Mouse (Mus musculus) intestine, postnatal 0 days (tissue): ENCODE measurements at regions not wholly inside any gene's neighbourhood (a gene's known extent, or its start where the extent isn't known, plus 50 kb on each side); places are given as distances from the start of the nearest gene placed in this dataset.

Experiments
- ATAC-seq: fragments of 200-750 bp; cut with Nextera tagmentation; 2 replicates; pipeline ENCODE4 v1.8.0; 2017; ENCODE audit warnings: mild to moderate bottlenecking, moderate TSS enrichment, moderate library complexity
- H3K27ac ChIP-seq: fragments of 300-500 bp; sonication (generic); 2 replicates; pipeline ENCODE4 v1.5.1; 2014; ENCODE audit warnings: mild to moderate bottlenecking, low read depth, low read length, moderate library complexity
- H3K27me3 ChIP-seq: fragments of 300-500 bp; sonication (generic); replicated peaks from 2 replicates; pipeline ENCODE4 v1.6.1; 2014; ENCODE audit warnings: low read length, mixed read lengths; ENCODE audit not compliant: control insufficient read depth, insufficient read depth
- H3K36me3 ChIP-seq: fragments of 300-500 bp; sonication (generic); 2 replicates; pipeline ENCODE4 v1.6.1; 2014; ENCODE audit warnings: mild to moderate bottlenecking, moderate library complexity; ENCODE audit not compliant: control insufficient read depth, insufficient read depth
- H3K4me1 ChIP-seq: fragments of 300-500 bp; sonication (generic); replicated peaks from 2 replicates; pipeline ENCODE4 v1.6.1; 2014; ENCODE audit warnings: antibody characterized with exemption, low read length, mixed read lengths; ENCODE audit not compliant: control insufficient read depth, insufficient read depth
- H3K4me2 ChIP-seq: fragments of 300-500 bp; sonication (generic); replicated peaks from 2 replicates; pipeline ENCODE4 v1.6.1; 2014; ENCODE audit warnings: low read depth, mild to moderate bottlenecking, moderate library complexity
- H3K4me3 ChIP-seq: fragments of 300-500 bp; sonication (generic); 2 replicates; pipeline ENCODE4 v1.5.1; 2014; ENCODE audit warnings: low read depth, low read length
- H3K9ac ChIP-seq: fragments of 300-500 bp; sonication (generic); 2 replicates; pipeline ENCODE4 v1.6.1; 2014; ENCODE audit warnings: mild to moderate bottlenecking, low read depth, low read length
- H3K9me3 ChIP-seq: fragments of 300-500 bp; sonication (generic); 2 replicates; pipeline ENCODE4 v1.6.1; 2016; ENCODE audit warnings: mixed run types; ENCODE audit not compliant: control insufficient read depth
- CTCF ChIP-seq: sonication (generic); IDR thresholded peaks from 2 replicates; pipeline ENCODE4 v1.5.1; 2016; ENCODE audit warnings: low read depth, mild to moderate bottlenecking, control low read depth, antibody characterized with exemption, moderate library complexity
- WGBS: fragments of 180-500 bp; shearing (Covaris S2); extraction: QIAGEN DNeasy Blood & Tissue Kit; methylation state at CpG from one replicate; pipeline ENCODE4 v1.1.7; 2014; 5-methylcytosine and 5-hydroxymethylcytosine counted together

DNA sequence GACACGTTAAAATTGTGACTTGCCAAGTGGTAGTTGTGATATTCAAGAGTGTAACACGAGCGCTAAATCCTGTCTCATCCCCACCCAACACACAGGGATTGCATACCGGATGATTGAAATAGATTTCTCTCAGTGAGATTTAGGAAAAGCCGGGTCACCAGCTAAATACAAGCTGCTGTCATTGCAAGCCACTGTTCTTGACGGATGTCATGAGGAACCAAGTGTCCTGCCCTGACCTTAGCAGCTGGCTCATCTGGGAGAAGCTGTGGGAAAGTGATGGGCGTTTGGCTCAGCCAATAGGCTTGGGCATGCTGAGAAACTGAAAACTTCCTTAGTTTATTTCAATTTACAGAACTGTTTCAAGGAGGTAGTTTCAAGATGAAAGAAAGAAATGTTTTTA is 164.4 kb upstream of the Jmjd1c start:
- TF ChIP-seq CTCF = no peak
- no peak overlapping the region for H3K4me2 ChIP-seq
- no peaks in the 10 kb centered on the region for H3K27me3 ChIP-seq
- H3K4me3 ChIP-seq = no peak overlapping the region
- H3K36me3 ChIP-seq = no peaks in the 10 kb centered on the region
- no peak overlapping the region for H3K27ac ChIP-seq
- no peaks in the 10 kb centered on the region for H3K9me3 ChIP-seq
- no peak overlapping the region for H3K9ac ChIP-seq
- ATAC-seq = no peak
- 0 out of 2 replicates have a peak, but pooled peaks cover 2% of the 10 kb centered on the region for H3K4me1 ChIP-seq
- WGBS = 75% methylated on average over 7 of the region's 7 CpGs

DNA sequence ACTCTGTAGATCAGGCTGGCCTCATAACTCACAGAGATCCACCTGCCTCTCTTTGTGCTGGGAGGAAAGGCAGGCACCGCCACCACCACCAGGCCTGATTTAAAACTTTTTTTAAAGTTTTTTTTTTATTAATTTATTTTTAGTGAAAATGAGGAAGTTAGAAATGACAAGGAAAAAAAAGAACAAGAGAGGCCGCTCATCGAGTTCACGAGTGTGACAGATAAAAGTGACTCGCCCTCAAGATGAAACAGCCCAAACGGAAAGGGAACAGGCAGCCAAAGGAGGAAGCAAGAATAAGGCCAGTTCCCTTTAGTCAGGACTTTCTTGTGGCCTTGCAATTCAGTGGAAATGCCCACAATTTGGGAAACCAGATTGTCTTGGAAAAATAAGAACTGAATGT is 163.4 kb upstream of the Jmjd1c start:
- WGBS = 53% methylated on average over 6 of the region's 6 CpGs
- 0 out of 2 replicates have a peak, but pooled peaks cover 2% of the 10 kb centered on the region for H3K4me1 ChIP-seq
- no peak overlapping the region for H3K9ac ChIP-seq
- H3K9me3 ChIP-seq = no peaks in the 10 kb centered on the region
- ATAC-seq = no peak
- H3K4me2 ChIP-seq = no peak overlapping the region
- TF ChIP-seq CTCF = no peak
- no peaks in the 10 kb centered on the region for H3K36me3 ChIP-seq
- no peak overlapping the region for H3K4me3 ChIP-seq
- no peak overlapping the region for H3K27ac ChIP-seq
- H3K27me3 ChIP-seq = no peaks in the 10 kb centered on the region

DNA sequence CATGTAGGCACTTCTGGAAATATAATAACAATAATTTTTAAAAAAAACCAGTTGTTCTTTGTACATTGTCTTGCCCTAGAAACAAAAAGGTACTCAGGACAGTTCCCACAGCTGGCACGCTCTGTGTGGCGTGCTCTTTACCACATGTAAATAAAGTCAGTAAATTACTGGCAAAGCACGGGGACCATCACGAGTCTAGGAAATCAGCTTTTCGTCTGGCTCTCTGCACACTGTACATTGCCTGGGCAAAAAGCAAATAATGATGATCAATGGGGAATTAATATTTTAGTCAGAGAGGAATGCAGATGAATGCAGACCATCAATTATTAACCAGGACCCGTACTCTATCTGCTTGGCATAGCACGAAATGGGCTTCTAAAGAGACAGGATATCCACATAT is 162.2 kb upstream of the Jmjd1c start:
- no peak for ATAC-seq
- Histone ChIP-seq H3K9ac (no peak overlapping the region), H3K9me3 (no peaks in the 10 kb centered on the region), H3K36me3 (no peaks in the 10 kb centered on the region), H3K4me3 (no peak overlapping the region), H3K4me2 (no peak overlapping the region), H3K4me1 (0 out of 2 replicates have a peak, but pooled peaks cover 2% of the 10 kb centered on the region), H3K27ac (no peak overlapping the region), H3K27me3 (no peaks in the 10 kb centered on the region)
- 57% methylated on average over 7 of the region's 7 CpGs for WGBS
- no peak for TF ChIP-seq CTCF

DNA sequence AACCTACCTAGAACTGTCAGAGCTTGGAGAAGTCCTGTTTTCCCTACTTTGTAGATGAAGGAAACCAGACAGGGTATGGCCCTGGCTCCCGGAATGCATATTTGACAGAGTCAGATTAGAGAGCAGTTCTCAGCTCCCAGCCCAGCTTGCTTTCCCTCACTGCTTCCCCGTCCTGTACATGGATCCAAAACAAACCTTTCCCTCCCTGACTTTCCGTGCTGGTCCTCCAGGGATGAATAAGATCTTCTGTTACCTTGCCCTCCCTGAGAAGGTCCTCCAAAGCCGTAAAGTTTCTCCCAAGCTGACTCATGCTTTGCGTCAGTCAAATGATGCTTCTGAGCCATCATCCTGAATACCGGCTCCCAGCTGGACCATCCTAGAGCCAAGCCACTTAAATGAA is 160.2 kb upstream of the Jmjd1c start:
- Histone ChIP-seq H3K36me3 (no peaks in the 10 kb centered on the region), H3K9me3 (no peaks in the 10 kb centered on the region), H3K27ac (no peak overlapping the region), H3K27me3 (no peaks in the 10 kb centered on the region), H3K4me1 (0 out of 2 replicates have a peak, but pooled peaks cover 2% of the 10 kb centered on the region), H3K4me3 (no peak overlapping the region), H3K9ac (no peak overlapping the region), H3K4me2 (no peak overlapping the region)
- no peak for ATAC-seq
- WGBS = 63% methylated on average over 6 of the region's 6 CpGs
- no peak for TF ChIP-seq CTCF

DNA sequence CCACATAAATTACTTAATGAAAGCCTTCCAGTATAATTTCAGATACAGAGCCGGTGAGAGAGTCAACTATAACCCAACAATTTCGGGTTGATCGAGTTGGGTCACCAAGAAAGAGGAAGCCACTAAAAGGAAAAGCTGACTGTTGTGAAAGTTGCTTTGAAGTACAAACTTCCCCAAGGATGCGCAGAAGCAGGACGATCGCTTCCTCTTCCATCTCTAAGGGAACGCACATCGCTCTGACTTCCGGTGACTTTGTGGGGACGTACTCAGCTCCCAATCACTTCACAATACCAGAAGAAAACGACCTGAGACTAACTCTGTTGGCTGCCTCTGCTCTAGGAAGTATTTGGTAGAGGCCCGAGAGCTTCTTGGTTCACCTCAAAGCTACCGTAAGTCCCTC is 158.8 kb upstream of the Jmjd1c start:
- H3K9ac ChIP-seq = no peak overlapping the region
- no peaks in the 10 kb centered on the region for H3K27me3 ChIP-seq
- WGBS = 89% methylated on average over 13 of the region's 13 CpGs
- 0 out of 2 replicates have a peak, but pooled peaks cover 2% of the 10 kb centered on the region for H3K4me1 ChIP-seq
- H3K9me3 ChIP-seq = no peaks in the 10 kb centered on the region
- ATAC-seq = no peak
- no peak overlapping the region for H3K27ac ChIP-seq
- H3K4me3 ChIP-seq = no peak overlapping the region
- no peaks in the 10 kb centered on the region for H3K36me3 ChIP-seq
- H3K4me2 ChIP-seq = no peak overlapping the region
- no peak for TF ChIP-seq CTCF

DNA sequence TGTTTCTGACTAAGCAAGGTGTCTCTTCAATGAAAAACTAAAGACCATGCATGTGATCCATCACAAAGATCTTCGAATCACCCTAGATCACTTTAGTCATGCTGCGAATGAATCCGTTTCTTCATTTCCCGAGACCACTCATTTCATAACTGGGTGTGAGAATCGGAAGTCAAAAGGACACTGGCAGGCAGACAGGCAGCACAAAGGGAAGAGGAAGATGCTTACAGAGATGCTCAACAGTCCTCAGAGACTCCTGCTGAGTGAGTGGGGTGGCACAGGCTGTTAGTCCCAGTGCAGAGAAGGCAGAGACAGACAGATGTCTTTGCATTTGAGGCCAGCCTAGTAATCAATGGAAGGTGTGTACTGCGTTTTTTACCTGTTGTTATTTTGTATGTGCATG is 155.6 kb upstream of the Jmjd1c start:
- no peak overlapping the region for H3K9ac ChIP-seq
- H3K27me3 ChIP-seq = no peaks in the 10 kb centered on the region
- H3K4me3 ChIP-seq = no peak overlapping the region
- TF ChIP-seq CTCF = no peak
- no peak for ATAC-seq
- 86% methylated on average over 6 of the region's 6 CpGs for WGBS
- H3K27ac ChIP-seq = no peak overlapping the region
- H3K4me2 ChIP-seq = no peak overlapping the region
- H3K9me3 ChIP-seq = no peaks in the 10 kb centered on the region
- H3K4me1 ChIP-seq = no peaks in the 10 kb centered on the region
- no peaks in the 10 kb centered on the region for H3K36me3 ChIP-seq

DNA sequence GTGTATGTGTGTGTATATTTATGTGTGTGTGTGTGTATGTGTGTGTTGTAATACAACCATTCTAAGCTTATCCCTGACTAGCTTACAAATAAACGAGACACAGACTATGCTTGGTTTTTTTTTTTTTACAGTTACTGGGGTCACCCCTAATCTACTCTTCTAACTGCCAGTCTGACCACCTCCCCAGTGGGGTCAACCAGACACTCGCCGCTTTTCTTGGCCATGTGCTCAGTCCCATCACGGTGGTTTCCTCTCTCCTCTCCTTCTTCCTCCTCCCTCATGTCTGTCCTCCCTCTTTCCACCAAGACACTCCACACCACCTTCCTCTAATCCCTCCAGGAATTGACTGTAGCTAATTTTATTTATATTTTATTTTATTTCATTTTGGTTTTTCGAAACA is 155.0 kb upstream of the Jmjd1c start:
- Histone ChIP-seq H3K9ac (no peak overlapping the region), H3K4me2 (no peak overlapping the region), H3K27ac (no peak overlapping the region), H3K4me3 (no peak overlapping the region), H3K9me3 (no peaks in the 10 kb centered on the region), H3K4me1 (no peaks in the 10 kb centered on the region), H3K36me3 (no peaks in the 10 kb centered on the region), H3K27me3 (no peaks in the 10 kb centered on the region)
- no peak for TF ChIP-seq CTCF
- no peak for ATAC-seq
- WGBS = 85% methylated on average over 5 of the region's 5 CpGs
